Mouse (Mus musculus): Measurements from ENCODE around the gene C130074G19Rik. TPM values are rescaled to one million over a fixed set of nuclear protein-coding genes. Genes with fewer than 3 reads are reported as not detected.

The C130074G19Rik gene
- polyA plus RNA-seq, 1 experiment from 2014 or later: 1.3 TPM

GRCm38 (mm10) chr1:184837649-184838048 is 45.4 kb downstream of the C130074G19Rik start:
- Histone ChIP-seq H3K27me3 (replicated peaks; ENCODE audit: control insufficient read depth, insufficient read depth, low read length) (no peaks in the 10 kb centered on the region), H3K4me2 (ENCODE audit: low read length) (no peak overlapping the region), H3K4me3 (ENCODE audit: low read depth, low read length) (no peak overlapping the region), H3K9me3 (replicated peaks; ENCODE audit: control insufficient read depth, low read length) (no peaks in the 10 kb centered on the region), H3K27ac (ENCODE audit: low read depth, low read length) (no peak overlapping the region), H3K9ac (ENCODE audit: low read length) (no peak overlapping the region), H3K36me3 (ENCODE audit: control insufficient read depth, insufficient read depth, low read length) (peaks cover 3% of the 10 kb centered on the region), H3K4me1 (ENCODE audit: control insufficient read depth, insufficient read depth, low read length) (no peaks in the 10 kb centered on the region)
- ATAC-seq (no peak), DNase-seq (ENCODE audit: low spot score) (no peak)
- WGBS: 91% methylated on average over 4 of the region's 4 CpGs

DNA sequence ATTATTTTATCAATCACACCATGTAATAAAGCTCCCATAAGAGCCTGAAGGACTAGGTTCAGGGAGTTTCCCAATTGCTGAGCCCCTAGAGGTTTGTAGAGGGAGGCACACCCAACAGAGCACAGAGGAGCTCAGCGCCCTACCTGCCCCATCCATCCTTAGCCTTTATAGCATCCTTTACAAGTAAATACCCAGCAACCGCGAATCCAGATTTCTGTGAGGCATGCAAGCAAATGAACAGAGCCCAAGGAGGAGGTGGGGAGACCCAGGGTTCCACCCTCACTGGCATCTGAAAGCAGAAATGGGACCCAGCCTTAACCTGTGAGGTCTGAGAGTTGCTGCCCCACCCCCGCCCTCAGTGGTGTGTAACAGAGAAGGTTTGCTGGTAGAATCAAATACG is 46.7 kb downstream of the C130074G19Rik start:
- no peak for ATAC-seq
- no peak overlapping the region for H3K27ac ChIP-seq (ENCODE audit: low read depth, low read length)
- H3K4me3 ChIP-seq (ENCODE audit: low read depth, low read length): no peak overlapping the region
- no peak for DNase-seq (ENCODE audit: low spot score)
- H3K4me1 ChIP-seq (ENCODE audit: control insufficient read depth, insufficient read depth, low read length): no peaks in the 10 kb centered on the region
- 72% methylated on average over 5 of the region's 5 CpGs for WGBS
- no peak overlapping the region for H3K4me2 ChIP-seq (ENCODE audit: low read length)
- no peak overlapping the region for H3K9ac ChIP-seq (ENCODE audit: low read length)
- no peaks in the 10 kb centered on the region for H3K9me3 ChIP-seq (replicated peaks; ENCODE audit: control insufficient read depth, low read length)
- H3K27me3 ChIP-seq (replicated peaks; ENCODE audit: control insufficient read depth, insufficient read depth, low read length): no peaks in the 10 kb centered on the region
- H3K36me3 ChIP-seq (ENCODE audit: control insufficient read depth, insufficient read depth, low read length): peaks cover 13% of the 10 kb centered on the region

GRCm38 (mm10) chr1:184833499-184833898 is 49.5 kb downstream of the C130074G19Rik start:
- Histone ChIP-seq H3K4me1 (ENCODE audit: control insufficient read depth, insufficient read depth, low read length) (no peaks in the 10 kb centered on the region), H3K27me3 (replicated peaks; ENCODE audit: control insufficient read depth, insufficient read depth, low read length) (no peaks in the 10 kb centered on the region), H3K9ac (ENCODE audit: low read length) (no peak overlapping the region), H3K4me3 (ENCODE audit: low read depth, low read length) (no peak overlapping the region), H3K27ac (ENCODE audit: low read depth, low read length) (no peak overlapping the region), H3K9me3 (replicated peaks; ENCODE audit: control insufficient read depth, low read length) (no peaks in the 10 kb centered on the region), H3K36me3 (ENCODE audit: control insufficient read depth, insufficient read depth, low read length) (peaks cover 19% of the 10 kb centered on the region), H3K4me2 (ENCODE audit: low read length) (no peak overlapping the region)
- 93% methylated on average over 7 of the region's 7 CpGs for WGBS
- DNase-seq (ENCODE audit: low spot score): no peak
- no peak for ATAC-seq

GRCm38 (mm10) chr1:184832211-184832610 is 50.8 kb downstream of the C130074G19Rik start:
- 83% methylated on average over 10 of the region's 10 CpGs for WGBS
- ATAC-seq (no peak), DNase-seq (ENCODE audit: low spot score) (no peak)

DNA sequence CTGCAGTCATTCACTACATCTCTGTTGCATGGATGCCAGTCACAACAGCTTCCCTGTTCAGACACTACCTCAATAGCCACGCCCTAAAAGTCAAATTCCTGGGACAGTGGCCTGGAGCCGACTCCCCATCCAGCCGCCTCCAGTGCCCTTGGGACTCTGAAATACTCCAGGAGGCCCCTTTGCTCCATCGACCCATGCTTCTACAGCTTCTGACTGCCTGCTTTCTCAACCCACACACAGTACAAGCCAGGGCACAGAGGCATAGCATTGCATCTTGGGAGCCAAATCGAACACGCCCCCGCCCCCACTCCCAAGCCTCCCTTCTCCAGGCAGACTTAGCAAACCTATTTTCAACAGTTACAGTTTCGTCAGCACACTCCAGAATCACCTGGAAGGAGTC is 53.1 kb downstream of the C130074G19Rik start:
- H3K9ac ChIP-seq (ENCODE audit: low read length): no peak overlapping the region
- ATAC-seq (no peak), DNase-seq (ENCODE audit: low spot score) (no peak)
- 88% methylated on average over 8 of the region's 8 CpGs for WGBS
- H3K27me3 ChIP-seq (replicated peaks; ENCODE audit: control insufficient read depth, insufficient read depth, low read length): no peaks in the 10 kb centered on the region
- H3K4me2 ChIP-seq (ENCODE audit: low read length): no peak overlapping the region
- H3K36me3 ChIP-seq (ENCODE audit: control insufficient read depth, insufficient read depth, low read length): peaks cover 19% of the 10 kb centered on the region
- H3K9me3 ChIP-seq (replicated peaks; ENCODE audit: control insufficient read depth, low read length): no peaks in the 10 kb centered on the region
- no peak overlapping the region for H3K4me3 ChIP-seq (ENCODE audit: low read depth, low read length)
- peaks cover 2% of the 10 kb centered on the region; the same call in 1 of the 2 replicates for H3K4me1 ChIP-seq (ENCODE audit: control insufficient read depth, insufficient read depth, low read length)
- no peak overlapping the region for H3K27ac ChIP-seq (ENCODE audit: low read depth, low read length)

More at GRCm38 (mm10) chr1:184832211-184832610, 50.8 kb downstream of the C130074G19Rik start:
- no peaks in the 10 kb centered on the region for H3K9me3 ChIP-seq (replicated peaks; ENCODE audit: control insufficient read depth, low read length)
- H3K9ac ChIP-seq (ENCODE audit: low read length): no peak overlapping the region
- H3K4me3 ChIP-seq (ENCODE audit: low read depth, low read length): no peak overlapping the region
- no peaks in the 10 kb centered on the region for H3K27me3 ChIP-seq (replicated peaks; ENCODE audit: control insufficient read depth, insufficient read depth, low read length)
- H3K4me2 ChIP-seq (ENCODE audit: low read length): no peak overlapping the region
- no peaks in the 10 kb centered on the region for H3K4me1 ChIP-seq (ENCODE audit: control insufficient read depth, insufficient read depth, low read length)
- H3K36me3 ChIP-seq (ENCODE audit: control insufficient read depth, insufficient read depth, low read length): peaks cover 19% of the 10 kb centered on the region
- H3K27ac ChIP-seq (ENCODE audit: low read depth, low read length): no peak overlapping the region

DNA sequence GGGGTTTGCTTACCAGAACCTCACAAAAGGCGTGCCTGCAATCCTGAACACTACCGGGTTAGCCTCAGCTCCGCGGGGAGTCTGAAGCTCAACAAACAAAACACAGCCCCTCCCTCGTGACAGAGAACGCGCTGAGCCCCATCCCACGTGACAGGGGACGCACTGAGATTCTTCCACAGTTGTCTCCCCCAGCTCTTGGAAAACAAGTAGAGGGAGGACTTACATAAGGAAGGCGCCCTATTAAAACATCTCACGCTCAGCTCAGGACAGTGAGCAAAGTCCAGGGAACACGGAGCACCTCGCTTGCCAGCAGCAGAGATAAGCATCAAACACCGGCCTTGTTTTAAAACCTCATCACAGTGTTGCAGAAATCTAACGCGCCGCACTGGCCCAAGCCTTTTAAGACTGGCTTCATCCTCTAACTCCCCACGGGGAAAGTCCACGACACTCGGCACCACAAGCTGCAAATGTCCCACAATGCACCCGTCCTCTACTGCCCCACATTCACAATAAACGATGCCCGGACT is 55.8 kb downstream of the C130074G19Rik start:
- Histone ChIP-seq H3K36me3 (ENCODE audit: control insufficient read depth, insufficient read depth, low read length) (peaks cover 11% of the 10 kb centered on the region; the same call in 1 of the 2 replicates), H3K9ac (ENCODE audit: low read length) (no peak overlapping the region), H3K4me2 (ENCODE audit: low read length) (peak overlapping the region; percentile 35), H3K4me1 (ENCODE audit: control insufficient read depth, insufficient read depth, low read length) (peaks cover 2% of the 10 kb centered on the region; the same call in 1 of the 2 replicates), H3K4me3 (ENCODE audit: low read depth, low read length) (peak overlapping the region; percentile 8; the same call in 1 of the 2 replicates), H3K27ac (ENCODE audit: low read depth, low read length) (no peak overlapping the region), H3K27me3 (replicated peaks; ENCODE audit: control insufficient read depth, insufficient read depth, low read length) (no peaks in the 10 kb centered on the region), H3K9me3 (replicated peaks; ENCODE audit: control insufficient read depth, low read length) (no peaks in the 10 kb centered on the region)
- no peak for DNase-seq (ENCODE audit: low spot score)
- 27% methylated on average over 23 of the region's 23 CpGs for WGBS
- ATAC-seq: no peak

- Histone ChIP-seq H3K4me2 (ENCODE audit: low read length) (no peak overlapping the region), H3K27me3 (replicated peaks; ENCODE audit: control insufficient read depth, insufficient read depth, low read length) (no peaks in the 10 kb centered on the region), H3K4me1 (ENCODE audit: control insufficient read depth, insufficient read depth, low read length) (peaks cover 2% of the 10 kb centered on the region; the same call in 1 of the 2 replicates), H3K9me3 (replicated peaks; ENCODE audit: control insufficient read depth, low read length) (no peaks in the 10 kb centered on the region), H3K36me3 (ENCODE audit: control insufficient read depth, insufficient read depth, low read length) (no peaks in the 10 kb centered on the region), H3K9ac (ENCODE audit: low read length) (no peak overlapping the region), H3K27ac (ENCODE audit: low read depth, low read length) (no peak overlapping the region), H3K4me3 (ENCODE audit: low read depth, low read length) (no peak overlapping the region)
- peak; percentile 52; the same call in 1 of the 2 replicates for ATAC-seq
- DNase-seq (ENCODE audit: low spot score): peak; percentile 76
- WGBS: 24% methylated on average over 11 of the region's 11 CpGs
Observed at GRCm38 (mm10) chr1:184825093-184825492, 57.9 kb downstream of the C130074G19Rik start.

DNA sequence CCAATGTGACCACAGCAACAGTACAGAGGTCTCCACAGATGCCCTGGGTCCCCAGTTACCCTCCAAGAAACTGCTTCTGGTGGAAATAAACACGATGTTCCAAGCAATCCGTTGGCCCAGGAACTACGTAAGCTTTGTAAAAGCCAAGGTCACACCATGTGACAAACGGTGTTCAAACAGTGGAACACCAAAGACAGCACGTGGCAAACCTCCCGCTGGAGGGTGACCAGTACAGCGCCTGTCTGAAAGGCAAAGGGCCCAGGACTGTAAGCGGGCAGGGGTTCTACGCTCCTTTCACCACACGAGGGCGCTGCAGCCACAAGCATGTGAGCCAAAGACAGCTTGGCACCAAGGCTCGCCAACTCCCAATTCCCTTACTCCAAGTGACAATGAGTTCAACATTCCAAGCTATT is 58.6 kb downstream of the C130074G19Rik start:
- Histone ChIP-seq H3K9me3 (replicated peaks; ENCODE audit: control insufficient read depth, low read length) (no peaks in the 10 kb centered on the region), H3K36me3 (ENCODE audit: control insufficient read depth, insufficient read depth, low read length) (no peaks in the 10 kb centered on the region), H3K9ac (ENCODE audit: low read length) (no peak overlapping the region), H3K27me3 (replicated peaks; ENCODE audit: control insufficient read depth, insufficient read depth, low read length) (no peaks in the 10 kb centered on the region), H3K27ac (ENCODE audit: low read depth, low read length) (no peak overlapping the region), H3K4me3 (ENCODE audit: low read depth, low read length) (no peak overlapping the region), H3K4me2 (ENCODE audit: low read length) (peak overlapping the region; percentile 16; the same call in 1 of the 2 replicates), H3K4me1 (ENCODE audit: control insufficient read depth, insufficient read depth, low read length) (peaks cover 2% of the 10 kb centered on the region; the same call in 1 of the 2 replicates)
- ATAC-seq (peak; percentile 86), DNase-seq (ENCODE audit: low spot score) (peak; percentile 94)
- 2% methylated on average over 12 of the region's 12 CpGs for WGBS

DNA sequence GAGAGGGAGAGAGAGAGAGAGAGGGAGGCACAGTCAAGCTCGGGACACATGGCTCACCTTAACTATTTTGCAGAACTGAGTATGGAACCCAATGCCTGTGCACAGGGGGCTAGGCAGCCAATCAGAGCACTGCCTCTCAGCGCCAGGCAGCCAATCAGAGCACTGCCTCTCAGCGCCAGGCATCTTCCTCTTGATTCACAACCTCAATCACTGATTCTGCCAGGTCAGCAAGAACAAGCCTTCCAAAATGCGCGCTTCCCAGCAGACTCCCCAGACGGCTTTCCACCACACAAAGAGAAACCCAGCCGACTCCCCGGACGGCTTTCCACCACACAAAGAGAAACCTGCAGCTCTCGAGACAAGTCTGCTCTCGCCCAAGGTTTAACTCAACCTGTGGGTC is 60.3 kb downstream of the C130074G19Rik start:
- H3K4me2 ChIP-seq (ENCODE audit: low read length): peak overlapping the region; percentile 37
- ATAC-seq (peak; percentile 56), DNase-seq (ENCODE audit: low spot score) (peak; percentile 58)
- H3K4me3 ChIP-seq (ENCODE audit: low read depth, low read length): no peak overlapping the region
- no peaks in the 10 kb centered on the region for H3K9me3 ChIP-seq (replicated peaks; ENCODE audit: control insufficient read depth, low read length)
- H3K27ac ChIP-seq (ENCODE audit: low read depth, low read length): no peak overlapping the region
- peaks cover 9% of the 10 kb centered on the region; the same call in 1 of the 2 replicates for H3K36me3 ChIP-seq (ENCODE audit: control insufficient read depth, insufficient read depth, low read length)
- no peak overlapping the region for H3K9ac ChIP-seq (ENCODE audit: low read length)
- 10% methylated on average over 11 of the region's 11 CpGs for WGBS
- H3K27me3 ChIP-seq (replicated peaks; ENCODE audit: control insufficient read depth, insufficient read depth, low read length): no peaks in the 10 kb centered on the region
- H3K4me1 ChIP-seq (ENCODE audit: control insufficient read depth, insufficient read depth, low read length): peaks cover 2% of the 10 kb centered on the region; the same call in 1 of the 2 replicates

Measured in forebrain, embryonic 14.5 days (tissue).